Comparison of ENCODE assay signal across 8 mouse cellular contexts in the genomic region with DNA sequence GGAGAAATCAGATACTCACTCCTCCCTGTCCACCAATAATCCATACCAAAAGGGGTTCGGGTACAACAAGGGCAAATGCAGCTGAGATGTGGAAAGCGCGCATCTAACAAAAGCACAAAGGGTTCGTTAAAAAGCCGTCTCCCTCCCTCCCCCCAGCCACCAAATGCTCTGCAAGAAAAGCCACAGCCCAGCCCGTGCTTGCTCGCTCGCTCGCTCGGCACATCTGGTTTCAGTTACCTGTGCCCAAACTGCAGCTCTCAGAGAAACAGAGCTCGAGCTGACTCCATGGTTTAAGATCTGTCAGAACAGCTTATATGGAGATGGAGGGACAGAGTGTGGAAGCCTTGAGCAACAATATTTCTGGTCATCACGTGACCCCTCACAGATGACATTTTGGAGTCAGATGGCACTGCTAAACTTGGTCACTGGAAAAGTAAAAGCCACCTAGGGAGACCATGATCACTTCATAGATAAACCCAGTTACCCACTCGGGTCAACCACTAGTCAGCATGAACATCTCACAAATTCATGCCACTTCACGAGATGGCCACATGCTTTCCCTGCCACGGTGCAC. TPM values are rescaled to one million over a fixed set of nuclear protein-coding genes. Genes with fewer than 3 reads are reported as not detected.
A peak's percentile ranks its signal among the peaks of the same experiment; 100 is the strongest.
DNase-seq lines count a peak whose midpoint lies in the region; ATAC-seq and TF ChIP-seq lines count a peak whose summit lies in the region.
"Had no signal": no experiment of that assay in that cellular context is flagged by ENCODE, and none has a peak within 500 bp of the region (broad histone marks: within the 10 kb centered on the region; RNA-seq: fewer than 3 reads in every experiment).

No protein-coding gene starts in this region.

- DNase-seq in kidney, postnatal 0 days (ENCODE audit: low spot score) = no peak
- no peak for DNase-seq in kidney, adult 8-10 months
- DNase-seq in embryonic facial prominence, embryonic 10.5 days (ENCODE audit: low spot score) = peak; percentile 90
- DNase-seq in thymus, postnatal 36 days = peak; percentile 74 to 82
- no peak for DNase-seq in layer of hippocampus, postnatal 14 days (ENCODE audit: low spot score in 2 of 2)
- DNase-seq: kidney, postnatal 36 days had no signal

- no peaks in the 10 kb centered on the region for H3K9me3 ChIP-seq in kidney, postnatal 0 days (replicated peaks; ENCODE audit: low read length)
- H3K9me3 ChIP-seq in embryonic facial prominence, embryonic 10.5 days = peaks cover 7% of the 10 kb centered on the region; the same call in 1 of the 2 replicates
- no peaks in the 10 kb centered on the region for H3K9me3 ChIP-seq in limb, embryonic 15.5 days

- no peak overlapping the region for H3K27ac ChIP-seq in kidney, postnatal 0 days
- peak overlapping the region; percentile 89 for H3K27ac ChIP-seq in embryonic facial prominence, embryonic 10.5 days (replicated peaks)
- peak overlapping the region; percentile 72 for H3K27ac ChIP-seq in limb, embryonic 15.5 days

- ATAC-seq in kidney, postnatal 0 days (replicated peaks; ENCODE audit: low FRiP score, low read depth) = no peak
- ATAC-seq in limb, embryonic 15.5 days (ENCODE audit: insufficient number of reproducible peaks, low FRiP score, low TSS enrichment, low read depth) = peak; percentile 61; the same call in 1 of the 2 replicates
- no peak for ATAC-seq in megakaryocyte progenitor cell, adult 5-6 weeks (replicated peaks; ENCODE audit: poor library complexity)

- H3K4me2 ChIP-seq in kidney, postnatal 0 days (ENCODE audit: low read length) = peak overlapping the region; percentile 27
- peak overlapping the region; percentile 30 for H3K4me2 ChIP-seq in limb, embryonic 15.5 days

- H3K9ac ChIP-seq in kidney, postnatal 0 days (ENCODE audit: low read depth, low read length) = no peak overlapping the region
- no peak overlapping the region for H3K9ac ChIP-seq in limb, embryonic 15.5 days

- H3K27me3 ChIP-seq in kidney, postnatal 0 days (ENCODE audit: insufficient read depth, low read length) = no peaks in the 10 kb centered on the region
- H3K27me3 ChIP-seq in embryonic facial prominence, embryonic 10.5 days (replicated peaks; ENCODE audit: low read depth, poor library complexity, severe bottlenecking) = no peaks in the 10 kb centered on the region
- no peaks in the 10 kb centered on the region for H3K27me3 ChIP-seq in limb, embryonic 15.5 days

- no peak for TF ChIP-seq CTCF in kidney, postnatal 0 days (IDR thresholded peaks at IDR 0.05; ENCODE audit: low read depth)

- no peak overlapping the region for H3K4me3 ChIP-seq in kidney, postnatal 0 days (replicated peaks; ENCODE audit: low read depth, low read length)
- peak overlapping the region; percentile 41 for H3K4me3 ChIP-seq in embryonic facial prominence, embryonic 10.5 days
- H3K4me3 ChIP-seq in limb, embryonic 15.5 days = peak overlapping the region; percentile 15

- 38% methylated on average over 15 of the region's 15 CpGs for WGBS in kidney, postnatal 0 days
- 23% methylated on average over 15 of the region's 15 CpGs for WGBS in embryonic facial prominence, embryonic 10.5 days
- WGBS in limb, embryonic 15.5 days = 13% methylated on average over 15 of the region's 15 CpGs

- no peaks in the 10 kb centered on the region for H3K36me3 ChIP-seq in kidney, postnatal 0 days (ENCODE audit: insufficient read depth, low read length)
- H3K36me3 ChIP-seq in embryonic facial prominence, embryonic 10.5 days (replicated peaks) = peaks cover 8% of the 10 kb centered on the region
- no peaks in the 10 kb centered on the region; the same call in 1 of the 2 replicates for H3K36me3 ChIP-seq in limb, embryonic 15.5 days

- H3K4me1 ChIP-seq in kidney, postnatal 0 days (replicated peaks; ENCODE audit: insufficient read depth, low read length) = no peaks in the 10 kb centered on the region
- H3K4me1 ChIP-seq in embryonic facial prominence, embryonic 10.5 days = peaks cover 58% of the 10 kb centered on the region
- H3K4me1 ChIP-seq in limb, embryonic 15.5 days = peaks cover 47% of the 10 kb centered on the region

RNA-seq across cellular contexts. Expression of gene Ankrd44, which starts 19.0 kb away (rescaled TPM):
- 4.3 and 4.5 TPM in 2 replicates for polyA plus RNA-seq in kidney, postnatal 0 days (2015; fragmentation: Nextera tagmentation; extraction: Ambion mirVana)
- polyA plus RNA-seq in embryonic facial prominence, embryonic 10.5 days (2016; fragmentation: Nextera tagmentation; extraction: Ambion mirVana) = 17.4 and 19.2 TPM in 2 replicates
- polyA plus RNA-seq in limb, embryonic 15.5 days (2015; fragmentation: Nextera tagmentation; extraction: Ambion mirVana) = 19.1 and 20.2 TPM in 2 replicates
- 106 and 110 TPM in 2 replicates for total RNA-seq in megakaryocyte progenitor cell, adult 5-6 weeks (2015)
- total RNA-seq in megakaryocyte progenitor cell, adult 5-6 weeks (2017) = 69.3 and 69.8 TPM in 2 replicates
- total RNA-seq in layer of hippocampus, postnatal 14 days (2021) = 10 to 100 TPM; 24.3 to 26.0 TPM

Comparison
In these comparisons a context has a peak if more than half of its experiments do, and no peak if none do; other contexts are left out.
1. DNase-seq: peak in embryonic facial prominence, embryonic 10.5 days (single experiment) and thymus, postnatal 36 days (2 of 2); none in kidney, postnatal 0 days (single experiment), kidney, adult 8-10 months (0 of 2) and layer of hippocampus, postnatal 14 days (0 of 2).